Mouse (Mus musculus) testis, adult 10 weeks (tissue): ENCODE data around the gene Zbtb4. TPM values are rescaled to one million over a fixed set of nuclear protein-coding genes. Genes with fewer than 3 reads are reported as not detected.

ENCODE experiments used
- polyA plus RNA-seq: library from polyadenylated mRNA; stranded (reverse); fragments of 350-450 nt; fragmentation: Illumina TruSeq; extraction: RNeasy Lipid Tissue Mini Kit (QIAGEN cat#74804); gene quantifications from one replicate; pipeline ENCODE4 v1.2.3, GENCODE M21; 2014; ENCODE audit warnings: low read depth, low replicate concordance

Zbtb4 gene
- polyA plus RNA-seq, result 3.6 TPM

DNA sequence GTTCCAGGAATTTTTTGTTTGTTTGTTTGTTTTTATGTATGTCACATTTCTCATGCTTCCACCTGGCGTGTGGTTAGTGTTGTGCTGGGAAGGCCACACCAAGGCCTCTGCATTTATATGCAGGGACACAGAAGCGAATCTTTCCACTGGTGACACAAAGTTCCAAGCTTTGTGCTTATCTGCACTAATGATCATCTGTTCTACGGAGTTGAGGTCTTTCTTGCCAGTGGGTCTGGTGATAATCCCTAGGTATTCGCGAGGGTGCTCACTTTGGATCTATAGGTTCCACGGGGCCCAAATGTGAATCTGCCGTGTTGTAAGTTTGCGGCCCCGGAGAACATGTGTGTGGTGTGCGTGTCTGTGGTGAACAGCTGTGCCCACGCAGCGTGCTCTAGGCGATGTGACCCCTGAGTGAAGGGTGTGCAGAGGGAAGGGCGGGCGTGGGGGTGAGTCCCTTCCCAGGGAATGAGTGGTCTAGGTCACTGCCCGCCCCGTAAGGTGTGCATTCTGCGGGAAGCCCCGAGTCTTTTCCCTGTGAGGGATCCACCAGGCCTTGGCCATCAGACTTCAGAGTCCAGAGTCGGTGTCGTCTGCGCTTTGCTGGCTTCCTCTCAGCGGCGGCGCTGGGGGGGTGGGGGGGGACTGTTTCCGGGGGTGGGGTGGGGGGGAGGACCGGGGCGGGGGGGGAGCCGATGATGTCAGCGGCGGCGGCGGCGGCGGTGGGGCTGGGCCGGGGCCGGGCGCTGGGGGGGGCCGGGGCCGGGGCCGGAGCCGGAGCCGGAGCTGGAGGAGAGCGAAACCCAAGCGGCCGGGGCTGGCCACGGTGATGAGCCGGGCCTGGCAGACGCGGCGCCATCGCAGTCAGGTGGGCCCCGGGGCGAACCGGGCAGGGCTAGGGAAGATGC, at the start of gene Zbtb4:
Gene Zbtb4, plus strand, starts transcription at position 692 of the 905 bp plus-strand sequence.

DNA sequence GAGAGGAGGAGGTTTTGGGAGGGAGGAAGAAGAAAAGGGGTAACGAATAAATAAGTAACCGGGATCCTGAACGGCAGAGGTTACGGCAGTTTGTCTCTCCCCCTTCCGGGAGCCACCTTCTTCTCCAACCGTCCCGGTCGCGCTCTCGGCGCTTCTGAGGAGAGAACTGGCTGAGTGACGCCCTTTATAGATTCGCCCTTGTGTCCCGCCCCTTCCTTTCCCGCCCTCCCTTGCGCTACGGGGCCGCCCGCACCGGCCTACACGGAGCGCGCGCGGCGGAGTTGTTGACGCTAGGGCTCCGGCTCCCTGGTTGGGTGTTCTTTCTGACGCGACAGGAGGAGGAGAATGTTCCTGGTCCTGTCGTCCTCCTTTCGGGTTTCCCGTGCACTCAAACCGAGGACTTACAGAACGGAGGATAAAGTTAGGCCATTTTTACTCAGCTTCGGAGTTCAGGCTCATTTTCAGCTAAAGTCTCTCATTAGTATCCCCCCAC, 7.2 kb upstream of the Zbtb4 start, which contains the start of gene Polr2a:
Gene Polr2a, minus strand, starts transcription at position 160 of the 493 bp plus-strand sequence.

DNA sequence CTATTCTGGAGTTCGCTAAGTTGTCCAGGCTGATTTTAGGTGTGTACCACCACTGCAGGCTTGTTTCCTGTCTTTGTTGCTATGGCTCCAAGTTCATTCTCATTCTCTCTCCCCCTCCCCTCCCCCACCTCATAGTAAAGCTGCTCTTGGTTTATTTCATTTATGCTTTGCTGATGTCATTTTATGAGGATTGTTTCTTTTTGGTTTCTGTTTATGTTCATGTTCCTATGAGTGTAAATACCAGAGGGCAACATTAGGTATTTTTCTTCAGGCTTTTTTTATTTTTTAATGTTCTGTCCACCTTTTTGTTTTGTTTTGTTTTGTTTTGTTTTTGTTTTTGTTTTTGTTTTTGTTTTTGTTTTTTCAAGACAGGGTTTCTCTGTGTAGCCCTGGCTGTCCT, 3.8 kb upstream of the Zbtb4 start, which contains the start of gene Slc35g3:
Gene Slc35g3, minus strand, starts transcription at position 101 of the 400 bp plus-strand sequence.

GRCm38 (mm10) chr11:69795168-69795982, 29.7 kb downstream of the Zbtb4 start, which contains the start of gene Chrnb1:
Chrnb1 (minus strand) TSS chr11:69795943.

GRCm38 (mm10) chr11:69801379-69801977, 35.8 kb downstream of the Zbtb4 start, which contains the start of gene Fgf11:
Fgf11 (minus strand) TSS chr11:69801857.

DNA sequence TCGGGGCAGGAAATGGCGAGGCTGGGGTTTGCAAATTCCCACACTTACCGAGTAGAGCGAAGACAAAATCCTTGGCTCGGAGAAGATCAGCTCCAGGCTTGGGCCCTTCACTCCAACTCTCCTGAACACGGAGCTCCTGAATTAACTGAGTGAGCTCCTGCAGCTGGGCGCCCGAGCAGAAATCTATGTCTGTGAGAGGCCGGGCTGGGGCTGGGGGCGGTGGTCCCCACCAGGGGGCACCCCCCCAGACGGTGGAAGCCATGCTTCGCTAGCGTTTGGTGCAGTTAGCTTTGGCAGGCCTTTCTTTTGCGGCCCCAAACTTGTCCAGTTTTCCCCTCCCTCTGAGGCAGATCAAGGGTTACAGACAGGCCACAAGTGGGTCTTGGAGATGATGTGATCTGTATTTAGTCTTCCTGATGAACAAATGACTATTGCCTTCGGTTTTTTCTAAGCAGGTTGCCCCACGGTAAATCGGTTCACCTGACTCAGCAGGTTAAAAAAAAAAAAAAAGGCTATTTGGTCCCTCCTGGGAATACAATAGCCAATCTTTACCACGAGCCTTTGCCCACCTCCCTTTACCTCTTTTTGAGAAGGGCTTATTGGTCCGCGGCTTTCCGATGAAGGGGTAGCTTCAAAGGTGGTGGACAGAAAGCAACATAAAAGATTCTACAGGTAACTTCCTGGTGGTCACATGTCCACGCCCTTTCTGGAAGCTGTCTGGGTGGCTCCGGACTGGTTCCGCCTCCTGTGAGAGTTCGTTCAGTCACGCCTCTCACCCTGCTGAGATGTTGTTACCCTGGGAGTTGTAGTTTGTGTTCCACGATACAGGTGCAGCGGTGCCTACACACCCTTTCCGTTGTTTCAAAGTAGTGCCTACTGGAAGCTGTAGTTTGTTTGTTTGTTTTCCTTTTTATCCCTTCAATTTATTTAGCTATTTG, 39.5 kb downstream of the Zbtb4 start, which contains the start of gene Tmem102:
Gene Tmem102, minus strand, starts transcription at position 653 of the 938 bp plus-strand sequence.

GRCm38 (mm10) chr11:69815155-69815554, 49.4 kb downstream of the Zbtb4 start, which contains the start of gene Gm39566:
Gm39566 (minus strand) TSS chr11:69815298.

GRCm38 (mm10) chr11:69818365-69818764, 52.7 kb downstream of the Zbtb4 start, which contains the start of gene Spem2:
Spem2 (minus strand) TSS chr11:69818465.

DNA sequence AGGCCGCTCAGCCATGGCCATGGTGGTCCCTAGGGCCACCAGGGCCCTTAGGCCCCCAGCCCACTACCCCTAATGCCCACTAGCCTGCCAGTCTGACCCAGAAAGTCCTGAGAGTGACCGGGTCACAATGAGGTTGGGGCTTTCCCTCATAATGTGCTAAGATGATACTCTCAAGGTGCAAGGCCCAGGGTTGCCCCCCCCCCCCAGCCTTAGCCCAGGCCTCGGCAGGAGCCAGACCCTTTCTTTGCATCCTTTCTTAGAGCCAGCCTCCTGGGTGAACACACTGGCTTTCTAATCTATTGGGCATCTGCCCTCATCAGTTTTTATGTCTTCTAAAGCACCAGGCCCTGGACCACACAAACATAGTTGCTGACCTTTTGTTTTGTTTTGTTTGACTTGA, 56.4 kb downstream of the Zbtb4 start, which contains the start of gene Spem1:
Gene Spem1, minus strand, starts transcription at position 101 of the 400 bp plus-strand sequence.

Other genes starting within 250 kb of the Zbtb4 start
- gene Dnah2, start 216.8 kb upstream of the Zbtb4 start, polyA plus RNA-seq, result 10.4 TPM
- 0.48 TPM for gene Efnb3, start 205.7 kb upstream of the Zbtb4 start, polyA plus RNA-seq
- 1.1 TPM for gene Wrap53, start 185.7 kb upstream of the Zbtb4 start, polyA plus RNA-seq
- gene Trp53, start 185.6 kb upstream of the Zbtb4 start, polyA plus RNA-seq, result 2.5 TPM
- 23.7 TPM for gene Atp1b2, start 160.0 kb upstream of the Zbtb4 start, polyA plus RNA-seq
- 2.6 TPM for gene Shbg, start 148.0 kb upstream of the Zbtb4 start, polyA plus RNA-seq
- 6.7 TPM for gene Sat2, start 143.9 kb upstream of the Zbtb4 start, polyA plus RNA-seq
- gene Fxr2, start 132.9 kb upstream of the Zbtb4 start, polyA plus RNA-seq, result 16.0 TPM
- gene Sox15, start 110.6 kb upstream of the Zbtb4 start, polyA plus RNA-seq, result not detected
- gene Mpdu1, start 103.3 kb upstream of the Zbtb4 start, polyA plus RNA-seq, result 8.7 TPM
- gene Cd68, start 99.8 kb upstream of the Zbtb4 start, polyA plus RNA-seq, result 0.91 TPM
- 265 TPM for gene Eif4a1, start 93.5 kb upstream of the Zbtb4 start, polyA plus RNA-seq
- 94.6 TPM for gene Senp3, start 83.8 kb upstream of the Zbtb4 start, polyA plus RNA-seq
- gene Tnfsf13, start 80.1 kb upstream of the Zbtb4 start, polyA plus RNA-seq, result 3.8 TPM
- gene Tnfsf12, start 70.1 kb upstream of the Zbtb4 start, polyA plus RNA-seq, result 0.20 TPM
- gene Tnfsfm13, start 69.8 kb upstream of the Zbtb4 start, polyA plus RNA-seq, result 1.7 TPM
- 43.5 TPM for gene Polr2a, start 7.3 kb upstream of the Zbtb4 start, polyA plus RNA-seq
- 33.7 TPM for gene Slc35g3, start 3.9 kb upstream of the Zbtb4 start, polyA plus RNA-seq
- gene Chrnb1, start 30.0 kb downstream of the Zbtb4 start, polyA plus RNA-seq, result 0.24 TPM
- 3.7 TPM for gene Fgf11, start 35.9 kb downstream of the Zbtb4 start, polyA plus RNA-seq
- gene Tmem102, start 39.7 kb downstream of the Zbtb4 start, polyA plus RNA-seq, result not detected
- 131 TPM for gene Gm39566, start 49.4 kb downstream of the Zbtb4 start, polyA plus RNA-seq
- gene Spem2, start 52.6 kb downstream of the Zbtb4 start, polyA plus RNA-seq, result 15.9 TPM
- gene Spem1, start 56.3 kb downstream of the Zbtb4 start, polyA plus RNA-seq, result 145 TPM
- gene Nlgn2, start 71.9 kb downstream of the Zbtb4 start, polyA plus RNA-seq, result 0.17 TPM
- 4.6 TPM for gene Tmem256, start 72.6 kb downstream of the Zbtb4 start, polyA plus RNA-seq
- 0.28 TPM for gene Plscr3, start 80.5 kb downstream of the Zbtb4 start, polyA plus RNA-seq
- gene Tnk1, start 92.8 kb downstream of the Zbtb4 start, polyA plus RNA-seq, result 0.07 TPM
- 8.3 TPM for gene Tmem95, start 112.1 kb downstream of the Zbtb4 start, polyA plus RNA-seq
- 0.22 TPM for gene Kctd11, start 115.5 kb downstream of the Zbtb4 start, polyA plus RNA-seq
- 1.7 TPM for gene Acap1, start 129.6 kb downstream of the Zbtb4 start, polyA plus RNA-seq
- 291 TPM for gene 2810408A11Rik, start 135.1 kb downstream of the Zbtb4 start, polyA plus RNA-seq
- 5.5 TPM for gene Neurl4, start 135.2 kb downstream of the Zbtb4 start, polyA plus RNA-seq
- 66.3 TPM for gene Gps2, start 148.0 kb downstream of the Zbtb4 start, polyA plus RNA-seq
- 247 TPM for gene Eif5a, start 156.0 kb downstream of the Zbtb4 start, polyA plus RNA-seq
- gene Ybx2, start 169.9 kb downstream of the Zbtb4 start, polyA plus RNA-seq, result 1,705 TPM
- 0.07 TPM for gene Slc2a4, start 182.3 kb downstream of the Zbtb4 start, polyA plus RNA-seq
- 0.36 TPM for gene Cldn7, start 198.9 kb downstream of the Zbtb4 start, polyA plus RNA-seq
- 35.9 TPM for gene Ctdnep1, start 215.2 kb downstream of the Zbtb4 start, polyA plus RNA-seq
- gene Elp5, start 216.6 kb downstream of the Zbtb4 start, polyA plus RNA-seq, result 70.4 TPM
- gene Gabarap, start 225.2 kb downstream of the Zbtb4 start, polyA plus RNA-seq, result 586 TPM
- 12.7 TPM for gene Phf23, start 229.9 kb downstream of the Zbtb4 start, polyA plus RNA-seq
- 0.98 TPM for gene Dvl2, start 234.7 kb downstream of the Zbtb4 start, polyA plus RNA-seq
- gene Acadvl, start 249.5 kb downstream of the Zbtb4 start, polyA plus RNA-seq, result 3.9 TPM